Mouse (Mus musculus) testis, adult 2 months (tissue): ENCODE measurements around the gene Moxd1. TPM values are rescaled to one million over a fixed set of nuclear protein-coding genes. Genes with fewer than 3 reads are reported as not detected.

Source experiments
- H3K27ac ChIP-seq: fragments of 200-500 bp; 2 replicates; pipeline ENCODE4 v1.5.1; 2012; ENCODE audit warnings: low read depth, low read length; ENCODE audit not compliant: control insufficient read depth, insufficient read depth
- H3K27me3 ChIP-seq: fragments of 200-500 bp; 2 replicates; pipeline ENCODE4 v1.6.1; 2012; ENCODE audit warnings: mild to moderate bottlenecking, low read length, moderate library complexity; ENCODE audit not compliant: control insufficient read depth, insufficient read depth
- H3K36me3 ChIP-seq: fragments of 200-500 bp; 2 replicates; pipeline ENCODE4 v1.6.1; 2012; ENCODE audit warnings: mild to moderate bottlenecking, low read length; ENCODE audit not compliant: control insufficient read depth, insufficient read depth
- H3K4me1 ChIP-seq: fragments of 200-500 bp; 2 replicates; pipeline ENCODE4 v1.6.1; 2012; ENCODE audit warnings: low read length; ENCODE audit not compliant: control insufficient read depth, insufficient read depth
- H3K4me3 ChIP-seq: fragments of 200-500 bp; 2 replicates; pipeline ENCODE4 v1.5.1; 2012; ENCODE audit warnings: low read depth, mild to moderate bottlenecking, low read length, moderate library complexity, mixed read lengths; ENCODE audit not compliant: control insufficient read depth
- CTCF ChIP-seq: fragments of 200-500 bp; IDR thresholded peaks from 2 replicates; pipeline ENCODE4 v1.5.1; 2012; ENCODE audit warnings: low read depth, mild to moderate bottlenecking, inconsistent platforms, low read length, moderate library complexity; ENCODE audit not compliant: control insufficient read depth, insufficient read depth, insufficient replicate concordance
- POLR2A ChIP-seq: fragments of 200-500 bp; IDR thresholded peaks from 2 replicates; pipeline ENCODE4 v1.6.1; 2012; ENCODE audit warnings: low read depth, mild to moderate bottlenecking, inconsistent platforms, low read length, moderate library complexity; ENCODE audit not compliant: control insufficient read depth
- polyA plus RNA-seq: library from polyadenylated mRNA; depleted of rRNA; stranded (reverse); fragments of >200 nt; gene quantifications from 2 replicates; pipeline ENCODE4 v1.2.3, GENCODE M21; 2012; rRNA removed

Gene Moxd1
- polyA plus RNA-seq, 1 experiment = 0.61 TPM

- Histone ChIP-seq H3K4me3 (no peak overlapping the region), H3K36me3 (no peaks in the 10 kb centered on the region), H3K27me3 (no peaks in the 10 kb centered on the region), H3K27ac (no peak overlapping the region), H3K4me1 (no peaks in the 10 kb centered on the region)
- TF ChIP-seq POLR2A = no peak
- TF ChIP-seq CTCF = no peak
These were observed 117.9 kb downstream of the Moxd1 start for GRCm38 (mm10) chr10:24341214-24341589.

- Histone ChIP-seq H3K4me1 (no peaks in the 10 kb centered on the region), H3K27me3 (no peaks in the 10 kb centered on the region), H3K27ac (no peak overlapping the region), H3K36me3 (no peaks in the 10 kb centered on the region), H3K4me3 (no peak overlapping the region)
- TF ChIP-seq POLR2A = no peak
- TF ChIP-seq CTCF = no peak
These were observed 119.8 kb downstream of the Moxd1 start for GRCm38 (mm10) chr10:24343068-24343467.

Other genes starting within 250 kb of the Moxd1 start
- not detected in 2 replicates for gene Taar6, start 237.9 kb upstream of the Moxd1 start, polyA plus RNA-seq
- not detected in 2 replicates for gene Taar7a, start 230.0 kb upstream of the Moxd1 start, polyA plus RNA-seq
- gene Taar7b, start 223.6 kb upstream of the Moxd1 start, polyA plus RNA-seq = not detected in 2 replicates
- gene Taar7d, start 196.3 kb upstream of the Moxd1 start, polyA plus RNA-seq = not detected in 2 replicates
- gene Taar7e, start 185.9 kb upstream of the Moxd1 start, polyA plus RNA-seq = not detected in 2 replicates
- not detected in 2 replicates for gene Taar7f, start 174.0 kb upstream of the Moxd1 start, polyA plus RNA-seq
- gene Taar8a, start 147.0 kb upstream of the Moxd1 start, polyA plus RNA-seq = not detected in 2 replicates
- gene Taar8b, start 131.2 kb upstream of the Moxd1 start, polyA plus RNA-seq = not detected in 2 replicates
- not detected in 2 replicates for gene Taar8c, start 121.6 kb upstream of the Moxd1 start, polyA plus RNA-seq
- not detected in 2 replicates for gene Taar9, start 114.0 kb upstream of the Moxd1 start, polyA plus RNA-seq
- 9.8 and 14.9 TPM in 2 replicates for gene Stx7, start 74.2 kb upstream of the Moxd1 start, polyA plus RNA-seq